Mouse (Mus musculus) liver, adult 2 months (tissue): ENCODE measurements around the gene Sox6.

Source experiments
- CTCF ChIP-seq: fragments of 200-500 bp; IDR thresholded peaks from 2 replicates; pipeline ENCODE4 v1.5.1; 2011; ENCODE audit warnings: low read depth, low read length, control low read depth
- POLR2A ChIP-seq: fragments of 200-500 bp; IDR thresholded peaks from 2 replicates; pipeline ENCODE4 v1.6.1; 2011; ENCODE audit warnings: low read length, control low read depth; ENCODE audit not compliant: insufficient read depth; ENCODE audit errors: extremely low read depth

DNA sequence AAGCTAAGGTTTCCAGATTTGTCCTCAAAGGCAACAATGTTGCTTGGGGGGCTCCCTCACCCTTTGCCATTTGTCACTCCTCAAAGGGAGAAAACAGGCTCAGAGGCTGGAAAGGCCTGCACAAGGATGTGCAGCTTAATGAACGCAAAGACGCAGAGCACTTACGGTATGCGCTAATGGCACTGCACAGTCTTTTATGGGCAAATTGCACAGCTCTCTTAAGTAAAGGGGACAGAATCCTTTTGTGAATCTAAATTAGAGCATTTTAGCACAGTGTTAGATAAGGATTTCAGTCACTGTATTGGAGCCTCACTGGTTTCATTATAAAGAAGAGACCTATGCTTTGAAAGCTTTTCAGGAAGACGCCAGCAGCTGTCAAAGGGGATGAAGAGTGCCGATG is 375.2 kb downstream of the Sox6 start:
- TF ChIP-seq POLR2A, result no peak
- TF ChIP-seq CTCF, result no peak
